Mouse (Mus musculus) stomach, postnatal 0 days (tissue): ENCODE results near the gene Mpdz.

Source experiments
- CTCF ChIP-seq: IDR thresholded peaks from 2 replicates; pipeline ENCODE4 v1.5.1; 2016; ENCODE audit warnings: antibody characterized with exemption, low read depth, mild to moderate bottlenecking, moderate library complexity
- EP300 ChIP-seq: optimal IDR thresholded peaks from 2 replicates; pipeline ENCODE3; 2016; ENCODE audit warnings: antibody characterized with exemption

- no peak for TF ChIP-seq CTCF
- TF ChIP-seq EP300 = no peak
These were observed 129.4 kb downstream of the Mpdz start for GRCm38 (mm10) chr4:81313246-81313645.
